Mouse (Mus musculus): Measurements from ENCODE around the gene Kif19a.

DNA sequence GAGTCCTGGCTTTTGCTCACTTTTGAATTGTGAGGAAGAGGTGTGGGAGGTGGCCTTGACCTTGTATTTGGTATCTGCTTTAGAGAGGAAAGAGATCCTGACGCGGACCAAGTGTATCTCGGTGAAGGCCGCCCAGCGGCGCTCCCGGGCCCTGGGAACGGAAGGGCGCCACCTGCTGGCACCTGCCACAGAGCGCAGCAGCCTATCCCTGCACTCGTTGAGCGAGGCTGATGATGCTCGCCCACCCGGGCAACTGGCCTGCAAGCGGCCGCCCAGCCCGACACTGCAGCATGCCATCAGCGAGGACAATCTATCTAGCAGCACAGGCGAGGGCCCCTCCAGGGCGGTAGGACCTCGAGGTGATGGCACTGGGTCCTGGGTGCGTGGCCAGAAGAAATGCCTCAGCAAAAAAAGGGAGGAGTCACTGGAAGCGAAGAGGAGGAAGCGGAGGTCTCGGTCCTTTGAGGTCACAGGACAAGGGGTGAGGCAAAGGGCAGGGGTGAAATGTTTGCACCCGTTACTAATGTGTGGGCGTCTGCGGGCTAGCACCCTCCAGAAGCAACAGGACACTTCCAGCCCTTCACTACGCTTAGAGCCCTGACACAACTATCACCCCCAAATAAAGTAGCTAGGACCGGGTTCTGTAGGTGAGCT, 24.0 kb downstream of the Kif19a start:
- TF ChIP-seq CTCF (IDR thresholded peaks at IDR 0.05; ENCODE audit: control insufficient read depth, insufficient read depth, insufficient replicate concordance, low read depth, low read length) (peak; percentile 92), POLR2A (IDR thresholded peaks at IDR 0.05; ENCODE audit: control insufficient read depth, low read depth, low read length) (no peak; the same call in 1 of the 2 replicates)

Measured in testis, adult 2 months (tissue).